Mouse (Mus musculus): ENCODE data around the gene Top2a.

Gene Top2a

GRCm38 (mm10) chr11:99023500-99024467 is at the start of gene Top2a:
Top2a (minus strand) TSS chr11:99024189.
- peak; percentile 90 to 94 for DNase-seq (ENCODE audit: low spot score in 2 of 2)

GRCm38 (mm10) chr11:99073781-99074180 is 49.8 kb upstream of the Top2a start:
- no peak for DNase-seq (ENCODE audit: low spot score in 2 of 2)

GRCm38 (mm10) chr11:99071866-99072265 is 47.9 kb upstream of the Top2a start:
- no peak for DNase-seq (ENCODE audit: low spot score in 2 of 2)

GRCm38 (mm10) chr11:99068455-99068854 is 44.5 kb upstream of the Top2a start:
- no peak for DNase-seq (ENCODE audit: low spot score in 2 of 2)

GRCm38 (mm10) chr11:99067591-99067990 is 43.6 kb upstream of the Top2a start:
- no peak for DNase-seq (ENCODE audit: low spot score in 2 of 2)

GRCm38 (mm10) chr11:99065979-99066378 is 42.0 kb upstream of the Top2a start:
- peak; percentile 69 to 77 for DNase-seq (ENCODE audit: low spot score in 2 of 2)

GRCm38 (mm10) chr11:99065353-99065752 is 41.4 kb upstream of the Top2a start:
- no peak for DNase-seq (ENCODE audit: low spot score in 2 of 2)

- no peak for DNase-seq (ENCODE audit: low spot score in 2 of 2)
These were observed 39.6 kb upstream of the Top2a start for GRCm38 (mm10) chr11:99063406-99064131.

GRCm38 (mm10) chr11:99062661-99063060 is 38.7 kb upstream of the Top2a start:
- no peak for DNase-seq (ENCODE audit: low spot score in 2 of 2)

GRCm38 (mm10) chr11:99060435-99060834 is 36.4 kb upstream of the Top2a start:
- DNase-seq (ENCODE audit: low spot score in 2 of 2): no peak

GRCm38 (mm10) chr11:99055571-99056452 is 31.8 kb upstream of the Top2a start:
- no peak for DNase-seq (ENCODE audit: low spot score in 2 of 2)

GRCm38 (mm10) chr11:99055143-99055542 is 31.2 kb upstream of the Top2a start:
- DNase-seq (ENCODE audit: low spot score in 2 of 2): no peak

- DNase-seq (ENCODE audit: low spot score in 2 of 2): no peak
These were observed 23.7 kb upstream of the Top2a start for GRCm38 (mm10) chr11:99047643-99048042.

- DNase-seq (ENCODE audit: low spot score in 2 of 2): no peak
These were observed 23.1 kb upstream of the Top2a start for GRCm38 (mm10) chr11:99047120-99047519.

- no peak for DNase-seq (ENCODE audit: low spot score in 2 of 2)
These were observed 21.3 kb upstream of the Top2a start for GRCm38 (mm10) chr11:99045159-99045889.

GRCm38 (mm10) chr11:99044306-99044705 is 20.3 kb upstream of the Top2a start:
- DNase-seq (ENCODE audit: low spot score in 2 of 2): no peak

GRCm38 (mm10) chr11:99043632-99044031 is 19.6 kb upstream of the Top2a start:
- DNase-seq (ENCODE audit: low spot score in 2 of 2): no peak

- no peak for DNase-seq (ENCODE audit: low spot score in 2 of 2)
These were observed 18.9 kb upstream of the Top2a start for GRCm38 (mm10) chr11:99042834-99043431.

GRCm38 (mm10) chr11:99041841-99042780 is 18.1 kb upstream of the Top2a start:
- no peak for DNase-seq (ENCODE audit: low spot score in 2 of 2)

All from frontal cortex, postnatal 10 days (tissue).